14 mouse cellular contexts compared by ENCODE assay signal in genomic region chr1:54867226-54867625, GRCm38 (mm10). TPM values are rescaled to one million over a fixed set of nuclear protein-coding genes. Genes with fewer than 3 reads are reported as not detected.
A peak's percentile ranks its signal among the peaks of the same experiment; 100 is the strongest.
DNase-seq lines count a peak whose midpoint lies in the region; ATAC-seq lines count a peak whose summit lies in the region.
"Had no signal": no experiment of that assay in that cellular context is flagged by ENCODE, and none has a peak within 500 bp of the region (broad histone marks: within the 10 kb centered on the region; RNA-seq: fewer than 3 reads in every experiment).

No protein-coding gene starts in this region.

- WGBS in intestine, embryonic 14.5 days: 40% methylated on average over 4 of the region's 4 CpGs
- 39% methylated on average over 4 of the region's 4 CpGs for WGBS in intestine, embryonic 15.5 days
- 54% methylated on average over 4 of the region's 4 CpGs for WGBS in neural tube, embryonic 13.5 days
- WGBS in stomach, embryonic 16.5 days: 27% methylated on average over 4 of the region's 4 CpGs

- H3K9ac ChIP-seq in intestine, embryonic 14.5 days (ENCODE audit: low read length): no peak overlapping the region
- H3K9ac ChIP-seq in intestine, embryonic 15.5 days: no peak overlapping the region
- no peak overlapping the region for H3K9ac ChIP-seq in neural tube, embryonic 13.5 days
- H3K9ac ChIP-seq in stomach, embryonic 16.5 days (ENCODE audit: low read length): no peak overlapping the region
- H3K9ac ChIP-seq: forebrain, embryonic 13.5 days; midbrain, embryonic 15.5 days had no signal

- H3K27me3 ChIP-seq in intestine, embryonic 14.5 days (replicated peaks; ENCODE audit: control insufficient read depth, insufficient read depth, low read length): no peaks in the 10 kb centered on the region
- no peaks in the 10 kb centered on the region for H3K27me3 ChIP-seq in intestine, embryonic 15.5 days (replicated peaks)
- H3K27me3 ChIP-seq in neural tube, embryonic 13.5 days: no peaks in the 10 kb centered on the region
- no peaks in the 10 kb centered on the region for H3K27me3 ChIP-seq in stomach, embryonic 16.5 days (ENCODE audit: control insufficient read depth, insufficient read depth, low read length)
- H3K27me3 ChIP-seq: forebrain, embryonic 13.5 days; midbrain, embryonic 15.5 days had no signal

- H3K27ac ChIP-seq in intestine, embryonic 14.5 days (ENCODE audit: low read depth): 0 out of 2 replicates have a peak overlapping the region, but pooled peaks have one; percentile 9
- no peak overlapping the region for H3K27ac ChIP-seq in intestine, embryonic 15.5 days
- H3K27ac ChIP-seq in neural tube, embryonic 13.5 days (replicated peaks): peak overlapping the region; percentile 52
- no peak overlapping the region; the same call in 1 of the 2 replicates for H3K27ac ChIP-seq in stomach, embryonic 16.5 days (ENCODE audit: low read length)
- H3K27ac ChIP-seq: forebrain, embryonic 13.5 days; midbrain, embryonic 15.5 days had no signal

- peaks cover 6% of the 10 kb centered on the region for H3K4me1 ChIP-seq in intestine, embryonic 14.5 days (replicated peaks; ENCODE audit: control insufficient read depth, insufficient read depth, low read length)
- peaks cover 7% of the 10 kb centered on the region; the same call in 1 of the 2 replicates for H3K4me1 ChIP-seq in intestine, embryonic 15.5 days (replicated peaks)
- H3K4me1 ChIP-seq in neural tube, embryonic 13.5 days (replicated peaks): peaks cover 34% of the 10 kb centered on the region
- H3K4me1 ChIP-seq in stomach, embryonic 16.5 days (ENCODE audit: control insufficient read depth, insufficient read depth, low read length): peaks cover 23% of the 10 kb centered on the region

- H3K36me3 ChIP-seq in intestine, embryonic 14.5 days (ENCODE audit: control insufficient read depth, insufficient read depth, low read length): no peaks in the 10 kb centered on the region
- no peaks in the 10 kb centered on the region for H3K36me3 ChIP-seq in intestine, embryonic 15.5 days
- no peaks in the 10 kb centered on the region for H3K36me3 ChIP-seq in neural tube, embryonic 13.5 days
- no peaks in the 10 kb centered on the region for H3K36me3 ChIP-seq in stomach, embryonic 16.5 days (ENCODE audit: control insufficient read depth, insufficient read depth, low read length)
- H3K36me3 ChIP-seq: G1E; midbrain, embryonic 15.5 days had no signal

- DNase-seq in gastrocnemius, adult 18-20 months (ENCODE audit: low spot score): peak; percentile 13
- DNase-seq in gastrocnemius, postnatal 10 days: no peak
- DNase-seq in intestine, embryonic 14.5 days (ENCODE audit: low spot score): no peak
- no peak for DNase-seq in neural tube, embryonic 10.5 days (ENCODE audit: extremely low spot score, low spot score)
- no peak for DNase-seq in thymus, postnatal 36 days
- DNase-seq: cerebellum, postnatal 25 days; lung, adult 2 months; thymus, postnatal 14 days had no signal

- no peaks in the 10 kb centered on the region for H3K9me3 ChIP-seq in intestine, embryonic 14.5 days (ENCODE audit: control insufficient read depth, low read length)
- no peaks in the 10 kb centered on the region for H3K9me3 ChIP-seq in intestine, embryonic 15.5 days
- H3K9me3 ChIP-seq in neural tube, embryonic 13.5 days: no peaks in the 10 kb centered on the region
- no peaks in the 10 kb centered on the region for H3K9me3 ChIP-seq in stomach, embryonic 16.5 days (replicated peaks; ENCODE audit: control insufficient read depth, low read length)
- H3K9me3 ChIP-seq: forebrain, embryonic 13.5 days; G1E; midbrain, embryonic 15.5 days had no signal

- H3K4me3 ChIP-seq in intestine, embryonic 14.5 days (ENCODE audit: low read depth, low read length): no peak overlapping the region
- H3K4me3 ChIP-seq in intestine, embryonic 15.5 days (replicated peaks): no peak overlapping the region
- H3K4me3 ChIP-seq in neural tube, embryonic 13.5 days: no peak overlapping the region
- no peak overlapping the region for H3K4me3 ChIP-seq in stomach, embryonic 16.5 days (replicated peaks; ENCODE audit: low read length)
- H3K4me3 ChIP-seq: forebrain, embryonic 13.5 days; midbrain, embryonic 15.5 days had no signal

- no peak for ATAC-seq in intestine, embryonic 14.5 days (replicated peaks; ENCODE audit: low FRiP score, low TSS enrichment, low read depth)
- no peak for ATAC-seq in intestine, embryonic 15.5 days
- no peak for ATAC-seq in neural tube, embryonic 13.5 days (ENCODE audit: low read depth)
- peak; percentile 38; the same call in 1 of the 2 replicates for ATAC-seq in stomach, embryonic 16.5 days (ENCODE audit: insufficient read depth, low FRiP score)
- ATAC-seq: forebrain, embryonic 13.5 days; midbrain, embryonic 15.5 days had no signal

- no peak overlapping the region for H3K4me2 ChIP-seq in intestine, embryonic 14.5 days (ENCODE audit: low read length)
- no peak overlapping the region for H3K4me2 ChIP-seq in intestine, embryonic 15.5 days (replicated peaks)
- no peak overlapping the region for H3K4me2 ChIP-seq in neural tube, embryonic 13.5 days
- H3K4me2 ChIP-seq in stomach, embryonic 16.5 days (ENCODE audit: low read depth, low read length): no peak overlapping the region
- H3K4me2 ChIP-seq: forebrain, embryonic 13.5 days; midbrain, embryonic 15.5 days had no signal

RNA-seq across cellular contexts. Expression of gene Ankrd44, which starts 59.0 kb away (rescaled TPM):
- 1 to 10 TPM; 5.0 to 6.5 TPM for total RNA-seq in gastrocnemius, adult 18-20 months (2021)
- 10 to 100 TPM; 14.5 to 16.9 TPM for total RNA-seq in gastrocnemius, postnatal 10 days (2021)
- polyA plus RNA-seq in intestine, embryonic 14.5 days (2014; fragmentation: Nextera tagmentation; extraction: Ambion mirVana): 15.3 and 16.0 TPM in 2 replicates
- polyA plus RNA-seq in intestine, embryonic 15.5 days (2015; fragmentation: Nextera tagmentation; extraction: Ambion mirVana): 7.4 and 8.5 TPM in 2 replicates
- polyA plus RNA-seq in neural tube, embryonic 13.5 days (2015; fragmentation: Nextera tagmentation; extraction: Ambion mirVana): 16.7 and 24.2 TPM in 2 replicates
- 13.8 and 14.5 TPM in 2 replicates for polyA plus RNA-seq in stomach, embryonic 16.5 days (2015; fragmentation: Nextera tagmentation; extraction: Ambion mirVana)

Comparison
In these comparisons a context has a peak if more than half of its experiments do, and no peak if none do; other contexts are left out.
1. H3K27ac ChIP-seq: peak in intestine, embryonic 14.5 days (single experiment) and neural tube, embryonic 13.5 days (single experiment); none in intestine, embryonic 15.5 days (single experiment) and stomach, embryonic 16.5 days (single experiment).